Mouse (Mus musculus) bone marrow macrophage, adult 2 months (primary cell): ENCODE results near the gene Fbxl17.

ENCODE experiments used
- CTCF ChIP-seq: IDR thresholded peaks from 2 replicates; pipeline ENCODE4 v1.5.1; 2012; ENCODE audit warnings: low read depth, mild to moderate bottlenecking, low read length, moderate library complexity
- POLR2A ChIP-seq: IDR thresholded peaks from 2 replicates; pipeline ENCODE4 v1.6.1; 2012; ENCODE audit warnings: mild to moderate bottlenecking, low read depth, low read length, borderline replicate concordance

GRCm38 (mm10) chr17:63172697-63173096, 327.1 kb downstream of the Fbxl17 start:
- TF ChIP-seq POLR2A: no peak
- TF ChIP-seq CTCF: no peak
